Mouse (Mus musculus) midbrain, embryonic 12.5 days (tissue): ENCODE measurements at regions not wholly inside any gene's neighbourhood (a gene's known extent, or its start where the extent isn't known, plus 50 kb on each side); places are given as distances from the start of the nearest gene placed in this dataset.

Source experiments
- ATAC-seq: fragments of 200-750 bp; cut with Nextera tagmentation; 2 replicates; pipeline ENCODE4 v1.8.0; 2017; ENCODE audit warnings: low read depth, moderate TSS enrichment, moderate library complexity; ENCODE audit not compliant: low FRiP score
- H3K27ac ChIP-seq: fragments of 300-500 bp; sonication (generic); replicated peaks from 2 replicates; pipeline ENCODE4 v1.5.1; 2016; ENCODE audit warnings: mild to moderate bottlenecking
- H3K27me3 ChIP-seq: fragments of 300-500 bp; sonication (generic); 2 replicates; pipeline ENCODE4 v1.6.1; 2016; ENCODE audit warnings: mild to moderate bottlenecking
- H3K36me3 ChIP-seq: fragments of 300-500 bp; sonication (generic); 2 replicates; pipeline ENCODE4 v1.6.1; 2016
- H3K4me1 ChIP-seq: fragments of 300-500 bp; sonication (generic); 2 replicates; pipeline ENCODE4 v1.6.1; 2016
- H3K4me2 ChIP-seq: fragments of 300-500 bp; sonication (generic); replicated peaks from 2 replicates; pipeline ENCODE4 v1.6.1; 2016; ENCODE audit warnings: mild to moderate bottlenecking, moderate library complexity
- H3K4me3 ChIP-seq: fragments of 300-500 bp; sonication (generic); 2 replicates; pipeline ENCODE4 v1.5.1; 2016; ENCODE audit warnings: mild to moderate bottlenecking
- H3K9ac ChIP-seq: fragments of 300-500 bp; sonication (generic); replicated peaks from 2 replicates; pipeline ENCODE4 v1.6.1; 2016; ENCODE audit warnings: mild to moderate bottlenecking, moderate library complexity
- H3K9me3 ChIP-seq: fragments of 300-500 bp; sonication (generic); 2 replicates; pipeline ENCODE4 v1.6.1; 2016; ENCODE audit warnings: mild to moderate bottlenecking
- WGBS: fragments of 180-500 bp; shearing (Covaris S2); methylation state at CpG from one replicate; pipeline ENCODE4 v1.1.7; 2016; 5-methylcytosine and 5-hydroxymethylcytosine counted together

- Histone ChIP-seq H3K27me3 (no peaks in the 10 kb centered on the region), H3K4me1 (peaks cover 8% of the 10 kb centered on the region; the same call in 1 of the 2 replicates), H3K9me3 (no peaks in the 10 kb centered on the region), H3K4me3 (no peak overlapping the region), H3K9ac (no peak overlapping the region), H3K4me2 (no peak overlapping the region), H3K36me3 (no peaks in the 10 kb centered on the region), H3K27ac (no peak overlapping the region)
- WGBS: 85% methylated on average over 4 of the region's 4 CpGs
- ATAC-seq: no peak
Measured at GRCm38 (mm10) chr5:44416844-44417589, 190.6 kb upstream of the Tapt1 start.

GRCm38 (mm10) chr5:44414441-44414840, 188.0 kb upstream of the Tapt1 start:
- Histone ChIP-seq H3K36me3 (no peaks in the 10 kb centered on the region), H3K27me3 (no peaks in the 10 kb centered on the region), H3K9me3 (no peaks in the 10 kb centered on the region), H3K9ac (no peak overlapping the region), H3K4me2 (no peak overlapping the region), H3K27ac (no peak overlapping the region), H3K4me3 (no peak overlapping the region), H3K4me1 (peaks cover 8% of the 10 kb centered on the region; the same call in 1 of the 2 replicates)
- ATAC-seq: no peak
- 50% methylated on average over 7 of the region's 7 CpGs for WGBS

GRCm38 (mm10) chr5:44403300-44403699, 176.9 kb upstream of the Tapt1 start:
- H3K9me3 ChIP-seq: no peaks in the 10 kb centered on the region
- no peak for ATAC-seq
- no peak overlapping the region for H3K9ac ChIP-seq
- no peak overlapping the region for H3K4me3 ChIP-seq
- H3K27me3 ChIP-seq: no peaks in the 10 kb centered on the region
- H3K27ac ChIP-seq: no peak overlapping the region
- H3K36me3 ChIP-seq: no peaks in the 10 kb centered on the region
- 81% methylated on average over 6 of the region's 6 CpGs for WGBS
- no peaks in the 10 kb centered on the region for H3K4me1 ChIP-seq
- no peak overlapping the region for H3K4me2 ChIP-seq

- Histone ChIP-seq H3K27ac (no peak overlapping the region), H3K4me1 (no peaks in the 10 kb centered on the region), H3K9me3 (no peaks in the 10 kb centered on the region), H3K27me3 (no peaks in the 10 kb centered on the region), H3K36me3 (no peaks in the 10 kb centered on the region), H3K4me2 (no peak overlapping the region), H3K4me3 (no peak overlapping the region), H3K9ac (no peak overlapping the region)
- no peak for ATAC-seq
- 76% methylated on average over 8 of the region's 8 CpGs for WGBS
Measured at GRCm38 (mm10) chr5:44400573-44401332, 174.3 kb upstream of the Tapt1 start.

- ATAC-seq: no peak
- Histone ChIP-seq H3K27ac (no peak overlapping the region), H3K36me3 (no peaks in the 10 kb centered on the region), H3K4me2 (no peak overlapping the region), H3K27me3 (no peaks in the 10 kb centered on the region), H3K9me3 (no peaks in the 10 kb centered on the region), H3K4me3 (no peak overlapping the region), H3K4me1 (peaks cover 2% of the 10 kb centered on the region; the same call in 1 of the 2 replicates), H3K9ac (no peak overlapping the region)
- WGBS: 55% methylated on average over 6 of the region's 6 CpGs
Measured at GRCm38 (mm10) chr5:44387237-44387810, 160.9 kb upstream of the Tapt1 start.

GRCm38 (mm10) chr5:44386176-44386575, 159.8 kb upstream of the Tapt1 start:
- no peak overlapping the region for H3K4me2 ChIP-seq
- H3K9ac ChIP-seq: no peak overlapping the region
- 53% methylated on average over 6 of the region's 6 CpGs for WGBS
- no peaks in the 10 kb centered on the region for H3K27me3 ChIP-seq
- no peaks in the 10 kb centered on the region for H3K9me3 ChIP-seq
- ATAC-seq: no peak
- H3K4me1 ChIP-seq: peaks cover 2% of the 10 kb centered on the region; the same call in 1 of the 2 replicates
- no peaks in the 10 kb centered on the region for H3K36me3 ChIP-seq
- H3K4me3 ChIP-seq: no peak overlapping the region
- H3K27ac ChIP-seq: no peak overlapping the region

- no peak overlapping the region for H3K27ac ChIP-seq
- H3K9ac ChIP-seq: no peak overlapping the region
- no peak overlapping the region for H3K4me3 ChIP-seq
- H3K4me1 ChIP-seq: peaks cover 2% of the 10 kb centered on the region; the same call in 1 of the 2 replicates
- no peaks in the 10 kb centered on the region for H3K9me3 ChIP-seq
- no peaks in the 10 kb centered on the region for H3K36me3 ChIP-seq
- H3K27me3 ChIP-seq: no peaks in the 10 kb centered on the region
- ATAC-seq: no peak
- H3K4me2 ChIP-seq: no peak overlapping the region
Measured at GRCm38 (mm10) chr5:44383049-44383448, 156.6 kb upstream of the Tapt1 start.

- Histone ChIP-seq H3K9ac (no peak overlapping the region), H3K27ac (no peak overlapping the region), H3K4me3 (no peak overlapping the region), H3K4me1 (no peaks in the 10 kb centered on the region), H3K27me3 (no peaks in the 10 kb centered on the region), H3K4me2 (no peak overlapping the region), H3K36me3 (no peaks in the 10 kb centered on the region), H3K9me3 (no peaks in the 10 kb centered on the region)
- WGBS: 27% methylated on average over 4 of the region's 4 CpGs
- no peak for ATAC-seq
Measured at GRCm38 (mm10) chr5:44370006-44370405, 143.6 kb upstream of the Tapt1 start.

GRCm38 (mm10) chr5:44352324-44352723, 125.9 kb upstream of the Tapt1 start:
- H3K27me3 ChIP-seq: no peaks in the 10 kb centered on the region
- no peak overlapping the region for H3K4me3 ChIP-seq
- H3K36me3 ChIP-seq: no peaks in the 10 kb centered on the region
- no peak overlapping the region for H3K27ac ChIP-seq
- no peaks in the 10 kb centered on the region for H3K9me3 ChIP-seq
- no peak overlapping the region for H3K9ac ChIP-seq
- H3K4me1 ChIP-seq: no peaks in the 10 kb centered on the region
- no peak for ATAC-seq
- WGBS: 97% methylated on average over 1 of the region's 1 CpGs
- no peak overlapping the region for H3K4me2 ChIP-seq

- Histone ChIP-seq H3K4me3 (no peak overlapping the region), H3K36me3 (no peaks in the 10 kb centered on the region), H3K27ac (no peak overlapping the region), H3K4me2 (no peak overlapping the region), H3K27me3 (no peaks in the 10 kb centered on the region), H3K4me1 (no peaks in the 10 kb centered on the region), H3K9ac (no peak overlapping the region), H3K9me3 (no peaks in the 10 kb centered on the region)
- 86% methylated on average over 2 of the region's 2 CpGs for WGBS
- ATAC-seq: no peak
Measured at GRCm38 (mm10) chr5:44341457-44342014, 115.1 kb upstream of the Tapt1 start.

GRCm38 (mm10) chr5:44338662-44339061, 112.2 kb upstream of the Tapt1 start:
- Histone ChIP-seq H3K27me3 (no peaks in the 10 kb centered on the region), H3K9ac (no peak overlapping the region), H3K27ac (no peak overlapping the region), H3K4me1 (no peaks in the 10 kb centered on the region), H3K4me2 (no peak overlapping the region), H3K36me3 (no peaks in the 10 kb centered on the region), H3K4me3 (no peak overlapping the region), H3K9me3 (no peaks in the 10 kb centered on the region)
- no peak for ATAC-seq
- WGBS: 93% methylated on average over 4 of the region's 4 CpGs

GRCm38 (mm10) chr5:44335756-44336155, 109.3 kb upstream of the Tapt1 start:
- no peak for ATAC-seq
- H3K9ac ChIP-seq: no peak overlapping the region
- no peak overlapping the region for H3K27ac ChIP-seq
- no peaks in the 10 kb centered on the region for H3K27me3 ChIP-seq
- WGBS: 94% methylated on average over 5 of the region's 5 CpGs
- no peak overlapping the region for H3K4me2 ChIP-seq
- H3K36me3 ChIP-seq: no peaks in the 10 kb centered on the region
- no peak overlapping the region for H3K4me3 ChIP-seq
- H3K9me3 ChIP-seq: no peaks in the 10 kb centered on the region
- no peaks in the 10 kb centered on the region for H3K4me1 ChIP-seq
